Mouse (Mus musculus): Measurements from ENCODE around the gene Gm6217.
"Not testable (repeated sequence)": the region's sequence is repeated elsewhere in the genome, so short reads cannot be mapped to it uniquely, and the experiment has no call there.

GRCm38 (mm10) chr1:82930558-82930957 is 641 bp downstream of the Gm6217 start:
- TF ChIP-seq CTCF (IDR thresholded peaks at IDR 0.05; ENCODE audit: insufficient read depth, low read length); POLR2A (IDR thresholded peaks at IDR 0.05; ENCODE audit: borderline replicate concordance, extremely low read depth, low read depth, low read length): not testable (repeated sequence)

Measured in lung, adult 2 months (tissue).